Mouse (Mus musculus) granulocyte monocyte progenitor cell, adult 5-6 weeks (primary cell): Measurements from ENCODE around the gene 2610528J11Rik. TPM values are rescaled to one million over a fixed set of nuclear protein-coding genes. Genes with fewer than 3 reads are reported as not detected.
"Not testable (repeated sequence)": the region's sequence is repeated elsewhere in the genome, so short reads cannot be mapped to it uniquely, and the experiment has no call there.

Experiments
- ATAC-seq: replicated peaks from 2 replicates; pipeline ENCODE4 v1.8.0; 2016; ENCODE audit warnings: mild to moderate bottlenecking, moderate TSS enrichment, inconsistent platforms; ENCODE audit not compliant: poor library complexity, severe bottlenecking
- total RNA-seq, 2 experiments: library from RNA; stranded (forward) in 1 of 2; stranded (reverse) in 1 of 2; fragments of 200-712, 200-1000 nt in 1 of 2; fragments of >200 nt in 1 of 2; fragmentation: Nextera tagmentation in 1 of 2; gene quantifications; 2 replicates each; pipeline ENCODE4 v1.2.3; 2014 to 2017

Gene 2610528J11Rik
- total RNA-seq (2014; fragmentation: Nextera tagmentation) (not detected in 2 replicates), total RNA-seq (2017) (not detected in 2 replicates)

GRCm38 (mm10) chr4:118526408-118527334 is at the start of gene 2610528J11Rik:
2610528J11Rik (plus strand) TSS chr4:118526999.
- ATAC-seq: no peak

GRCm38 (mm10) chr4:118489717-118490132 is 37.1 kb upstream of the 2610528J11Rik start, which contains the start of gene Tie1:
Tie1 (minus strand) TSS chr4:118490061.
- peak; percentile 70 for ATAC-seq

GRCm38 (mm10) chr4:118490461-118490860 is 36.3 kb upstream of the 2610528J11Rik start:
- ATAC-seq: no peak

- no peak for ATAC-seq
These were observed 26.6 kb upstream of the 2610528J11Rik start for GRCm38 (mm10) chr4:118500171-118500724.

GRCm38 (mm10) chr4:118500792-118501191 is 26.0 kb upstream of the 2610528J11Rik start:
- no peak for ATAC-seq

GRCm38 (mm10) chr4:118505551-118505950 is 21.2 kb upstream of the 2610528J11Rik start:
- no peak for ATAC-seq

- ATAC-seq: not testable (repeated sequence)
These were observed 19.6 kb upstream of the 2610528J11Rik start for GRCm38 (mm10) chr4:118507171-118507570.

- ATAC-seq: no peak
These were observed 17.7 kb upstream of the 2610528J11Rik start for GRCm38 (mm10) chr4:118509050-118509449.

- no peak for ATAC-seq
These were observed 9.9 kb upstream of the 2610528J11Rik start for GRCm38 (mm10) chr4:118516699-118517496.

GRCm38 (mm10) chr4:118517497-118518146 is 9.2 kb upstream of the 2610528J11Rik start:
- no peak for ATAC-seq

- ATAC-seq: peak; percentile 87
These were observed 8.6 kb upstream of the 2610528J11Rik start for GRCm38 (mm10) chr4:118518208-118518607.

- ATAC-seq: no peak
These were observed 4.6 kb upstream of the 2610528J11Rik start for GRCm38 (mm10) chr4:118522248-118522647.

GRCm38 (mm10) chr4:118523976-118524375 is 2.8 kb upstream of the 2610528J11Rik start:
- no peak for ATAC-seq

- ATAC-seq: peak; percentile 79
These were observed 1.0 kb upstream of the 2610528J11Rik start for GRCm38 (mm10) chr4:118525779-118526178.

GRCm38 (mm10) chr4:118527335-118527681 is 509 bp downstream of the 2610528J11Rik start:
- ATAC-seq: no peak

GRCm38 (mm10) chr4:118527720-118528119 is 921 bp downstream of the 2610528J11Rik start:
- no peak for ATAC-seq

- ATAC-seq: no peak
These were observed 5.9 kb downstream of the 2610528J11Rik start for GRCm38 (mm10) chr4:118532663-118533062.

- peak; percentile 36; the same call in 1 of the 2 replicates for ATAC-seq
These were observed 6.4 kb downstream of the 2610528J11Rik start for GRCm38 (mm10) chr4:118533156-118533555.

- ATAC-seq: peak; percentile 88
These were observed 6.8 kb downstream of the 2610528J11Rik start for GRCm38 (mm10) chr4:118533605-118534004.

- no peak for ATAC-seq
These were observed 8.8 kb downstream of the 2610528J11Rik start for GRCm38 (mm10) chr4:118535610-118536009.
